Mouse (Mus musculus) liver, adult (tissue): ENCODE results near the gene Ick.
A peak's percentile ranks its signal among the peaks of the same experiment; 100 is the strongest.

Experiments used
- GATA4 ChIP-seq: IDR thresholded peaks from 2 replicates; pipeline ENCODE4 v1.6.1; 2014; ENCODE audit warnings: mild to moderate bottlenecking, low read length; ENCODE audit not compliant: insufficient replicate concordance

Gene Ick

GRCm38 (mm10) chr9:78096376-78096775 lies 12.6 kb upstream of the Ick start:
- TF ChIP-seq GATA4: no peak

- TF ChIP-seq GATA4: no peak
Measured at GRCm38 (mm10) chr9:78100956-78101355, 8.0 kb upstream of the Ick start.

- TF ChIP-seq GATA4: no peak
Measured at GRCm38 (mm10) chr9:78101431-78101830, 7.6 kb upstream of the Ick start.

- no peak for TF ChIP-seq GATA4
Measured at GRCm38 (mm10) chr9:78103965-78104560, 4.9 kb upstream of the Ick start.

- peak; percentile 55; the same call in 1 of the 2 replicates for TF ChIP-seq GATA4
Measured at GRCm38 (mm10) chr9:78104973-78105372, 4.0 kb upstream of the Ick start.

GRCm38 (mm10) chr9:78105501-78105932 lies 3.5 kb upstream of the Ick start:
- no peak for TF ChIP-seq GATA4

GRCm38 (mm10) chr9:78106821-78107220 lies 2.2 kb upstream of the Ick start:
- TF ChIP-seq GATA4: no peak

GRCm38 (mm10) chr9:78107582-78107911 lies 1.4 kb upstream of the Ick start:
- no peak for TF ChIP-seq GATA4

GRCm38 (mm10) chr9:78107912-78108795 lies 838 bp upstream of the Ick start:
- TF ChIP-seq GATA4: peak; percentile 35; the same call in 1 of the 2 replicates

- TF ChIP-seq GATA4: no peak
Measured at GRCm38 (mm10) chr9:78109656-78110055, 664 bp downstream of the Ick start.

- TF ChIP-seq GATA4: no peak
Measured at GRCm38 (mm10) chr9:78111456-78111855, 2.5 kb downstream of the Ick start.

- TF ChIP-seq GATA4: no peak; the same call in 1 of the 2 replicates
Measured at GRCm38 (mm10) chr9:78112770-78113537, 4.0 kb downstream of the Ick start.

GRCm38 (mm10) chr9:78113538-78113885 lies 4.5 kb downstream of the Ick start:
- TF ChIP-seq GATA4: no peak

GRCm38 (mm10) chr9:78115746-78116145 lies 6.8 kb downstream of the Ick start:
- TF ChIP-seq GATA4: no peak

GRCm38 (mm10) chr9:78117690-78118089 lies 8.7 kb downstream of the Ick start:
- TF ChIP-seq GATA4: peak; percentile 87

GRCm38 (mm10) chr9:78121358-78121757 lies 12.4 kb downstream of the Ick start:
- no peak for TF ChIP-seq GATA4
